In the genomic region with DNA sequence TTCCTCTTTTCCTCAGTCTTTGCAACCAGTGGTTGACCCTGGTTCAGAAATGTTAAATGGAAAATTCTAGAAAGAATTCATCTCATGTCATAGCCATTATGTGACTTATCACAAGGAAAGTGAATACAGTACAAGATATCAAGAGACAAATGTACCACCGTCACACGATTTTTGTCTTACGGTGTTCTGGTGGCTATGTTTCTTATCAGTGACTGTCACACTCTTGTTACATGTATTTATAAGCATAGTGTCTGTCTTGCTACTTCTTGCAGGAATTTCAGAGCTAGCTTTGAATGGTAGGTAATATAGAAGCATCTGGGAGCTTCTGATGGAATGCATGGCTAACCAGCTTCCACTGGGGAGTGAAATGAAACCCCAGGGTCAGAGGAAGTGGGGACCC, we compare ENCODE assay signal across 21 mouse cellular contexts. TPM values are rescaled to one million over a fixed set of nuclear protein-coding genes. Genes with fewer than 3 reads are reported as not detected.
DNase-seq lines count a peak whose midpoint lies in the region; ATAC-seq and TF ChIP-seq lines count a peak whose summit lies in the region.
"Had no signal": no experiment of that assay in that cellular context is flagged by ENCODE, and none has a peak within 500 bp of the region (broad histone marks: within the 10 kb centered on the region; RNA-seq: fewer than 3 reads in every experiment).

No protein-coding gene starts in this region.

- TF ChIP-seq POLR2A in MEL (IDR thresholded peaks at IDR 0.05; ENCODE audit: control insufficient read depth in 1 of 2, insufficient read depth in 1 of 2, low read depth in 1 of 2, low read length in 2 of 2, poor library complexity in 1 of 2), result no peak

- ATAC-seq in liver, embryonic 12.5 days, result peak; percentile 72
- peak; percentile 76 for ATAC-seq in liver, embryonic 16.5 days (ENCODE audit: low read depth)
- ATAC-seq in kidney, embryonic 15.5 days (replicated peaks; ENCODE audit: low FRiP score), result no peak
- no peak for ATAC-seq in hindbrain, postnatal 0 days
- ATAC-seq: activated CD4-positive, CD25-positive, alpha-beta regulatory T cell, adult 4 months; forebrain, embryonic 13.5 days; forebrain, postnatal 0 days; hindbrain, embryonic 16.5 days; Patski had no signal

- peaks cover 6 to 15% of the 10 kb centered on the region in 2 experiments for H3K4me1 ChIP-seq in MEL (ENCODE audit: control insufficient read depth in 1 of 2, insufficient read depth in 2 of 2, low read length in 2 of 2)
- peaks cover 15% of the 10 kb centered on the region for H3K4me1 ChIP-seq in liver, embryonic 12.5 days
- H3K4me1 ChIP-seq in liver, embryonic 16.5 days (ENCODE audit: control insufficient read depth, low read depth, low read length), result peaks cover 5% of the 10 kb centered on the region
- H3K4me1 ChIP-seq in kidney, embryonic 15.5 days, result no peaks in the 10 kb centered on the region
- H3K4me1 ChIP-seq in hindbrain, postnatal 0 days (ENCODE audit: insufficient read depth, low read length), result no peaks in the 10 kb centered on the region
- H3K4me1 ChIP-seq: embryonic facial prominence, embryonic 13.5 days; forebrain, embryonic 13.5 days; hindbrain, embryonic 12.5 days had no signal

- no peaks in the 10 kb centered on the region for H3K9me3 ChIP-seq in MEL (replicated peaks; ENCODE audit: insufficient read depth, low read length)
- H3K9me3 ChIP-seq in liver, embryonic 12.5 days (replicated peaks), result no peaks in the 10 kb centered on the region
- no peaks in the 10 kb centered on the region for H3K9me3 ChIP-seq in liver, embryonic 16.5 days (replicated peaks; ENCODE audit: control insufficient read depth, low read length)
- no peaks in the 10 kb centered on the region for H3K9me3 ChIP-seq in kidney, embryonic 15.5 days (replicated peaks)
- no peaks in the 10 kb centered on the region for H3K9me3 ChIP-seq in hindbrain, postnatal 0 days (ENCODE audit: low read length)
- H3K9me3 ChIP-seq: embryonic facial prominence, embryonic 13.5 days; forebrain, embryonic 13.5 days; heart, embryonic 12.5 days; hindbrain, embryonic 12.5 days had no signal

- H3K79me2 ChIP-seq in MEL (ENCODE audit: control insufficient read depth, insufficient read depth, low read length, poor library complexity), result no peaks in the 10 kb centered on the region

- H3K4me2 ChIP-seq in liver, embryonic 12.5 days, result peak overlapping the region; percentile 23
- H3K4me2 ChIP-seq in liver, embryonic 16.5 days (ENCODE audit: low read depth, low read length), result 0 out of 2 replicates have a peak overlapping the region, but pooled peaks have one; percentile 2
- no peak overlapping the region for H3K4me2 ChIP-seq in kidney, embryonic 15.5 days
- no peak overlapping the region for H3K4me2 ChIP-seq in hindbrain, postnatal 0 days (ENCODE audit: low read depth, low read length)
- H3K4me2 ChIP-seq: embryonic facial prominence, embryonic 13.5 days; forebrain, embryonic 13.5 days; heart, embryonic 12.5 days; hindbrain, embryonic 12.5 days had no signal

- no peak for TF ChIP-seq RAD21 in MEL (IDR thresholded peaks at IDR 0.05; ENCODE audit: low read depth, low read length)

- peak in 1 of 2 experiments; percentile 30; a peak in 2 of 4 replicates for TF ChIP-seq EP300 in MEL (IDR thresholded peaks at IDR 0.05; ENCODE audit: low read depth in 1 of 2, low read length in 2 of 2)

- 0 out of 4 replicates have a peak overlapping the region, but pooled peaks of 1 of the 2 experiments have one; percentile 13 for H3K4me3 ChIP-seq in MEL (ENCODE audit: control insufficient read depth in 1 of 2, insufficient read depth in 1 of 2, low read depth in 2 of 2, low read length in 2 of 2)
- H3K4me3 ChIP-seq in liver, embryonic 12.5 days, result no peak overlapping the region
- no peak overlapping the region for H3K4me3 ChIP-seq in liver, embryonic 16.5 days (ENCODE audit: low read depth, low read length)
- no peak overlapping the region for H3K4me3 ChIP-seq in kidney, embryonic 15.5 days (replicated peaks)
- H3K4me3 ChIP-seq in hindbrain, postnatal 0 days (ENCODE audit: low read length), result no peak overlapping the region
- H3K4me3 ChIP-seq: embryonic facial prominence, embryonic 13.5 days; forebrain, embryonic 13.5 days; gastrocnemius, adult 2 months; heart, embryonic 12.5 days; hindbrain, embryonic 12.5 days had no signal

- H3K9ac ChIP-seq in MEL (ENCODE audit: control insufficient read depth, low read depth, low read length, poor library complexity, severe bottlenecking), result no peak overlapping the region
- H3K9ac ChIP-seq in liver, embryonic 12.5 days, result no peak overlapping the region
- no peak overlapping the region for H3K9ac ChIP-seq in liver, embryonic 16.5 days (ENCODE audit: low read depth, low read length)
- no peak overlapping the region for H3K9ac ChIP-seq in kidney, embryonic 15.5 days
- H3K9ac ChIP-seq in hindbrain, postnatal 0 days (replicated peaks; ENCODE audit: low read length), result no peak overlapping the region
- H3K9ac ChIP-seq: embryonic facial prominence, embryonic 13.5 days; forebrain, embryonic 13.5 days; forebrain, postnatal 0 days; heart, embryonic 12.5 days; hindbrain, embryonic 12.5 days had no signal

- 19% methylated on average over 3 of the region's 3 CpGs for whole genome bisulfite sequencing in liver, embryonic 12.5 days (ENCODE audit: insufficient replicate concordance)
- 25% methylated on average over 3 of the region's 3 CpGs for WGBS in liver, embryonic 16.5 days (ENCODE audit: insufficient replicate concordance)
- WGBS in kidney, embryonic 15.5 days, result 88% methylated on average over 3 of the region's 3 CpGs
- 89% methylated on average over 3 of the region's 3 CpGs for WGBS in hindbrain, postnatal 0 days

- H3K27ac ChIP-seq in MEL (ENCODE audit: control insufficient read depth, low read depth, low read length), result peak overlapping the region; percentile 14; the same call in 1 of the 2 replicates
- H3K27ac ChIP-seq in liver, embryonic 12.5 days, result peak overlapping the region; percentile 31; the same call in 1 of the 2 replicates
- no peak overlapping the region for H3K27ac ChIP-seq in liver, embryonic 16.5 days (ENCODE audit: low read length)
- no peak overlapping the region for H3K27ac ChIP-seq in kidney, embryonic 15.5 days
- no peak overlapping the region for H3K27ac ChIP-seq in hindbrain, postnatal 0 days
- H3K27ac ChIP-seq: embryonic facial prominence, embryonic 13.5 days; forebrain, embryonic 13.5 days; gastrocnemius, adult 2 months; hindbrain, embryonic 12.5 days had no signal

- no peaks in the 10 kb centered on the region for H3K27me3 ChIP-seq in MEL (ENCODE audit: control insufficient read depth in 1 of 2, insufficient read depth in 2 of 2, low read length in 2 of 2)
- H3K27me3 ChIP-seq in liver, embryonic 12.5 days (replicated peaks), result no peaks in the 10 kb centered on the region
- no peaks in the 10 kb centered on the region for H3K27me3 ChIP-seq in liver, embryonic 16.5 days (ENCODE audit: control insufficient read depth, insufficient read depth, low read depth, low read length)
- no peaks in the 10 kb centered on the region for H3K27me3 ChIP-seq in kidney, embryonic 15.5 days
- H3K27me3 ChIP-seq in hindbrain, postnatal 0 days (ENCODE audit: insufficient read depth, low read length), result no peaks in the 10 kb centered on the region
- H3K27me3 ChIP-seq: embryonic facial prominence, embryonic 13.5 days; forebrain, embryonic 13.5 days; heart, embryonic 12.5 days; hindbrain, embryonic 12.5 days; Patski had no signal

- peaks cover 0 to 13% of the 10 kb centered on the region in 2 experiments; a peak in 2 of 4 replicates for H3K36me3 ChIP-seq in MEL (ENCODE audit: control insufficient read depth in 1 of 2, insufficient read depth in 2 of 2, low read length in 2 of 2)
- H3K36me3 ChIP-seq in liver, embryonic 12.5 days, result no peaks in the 10 kb centered on the region
- H3K36me3 ChIP-seq in liver, embryonic 16.5 days (ENCODE audit: control insufficient read depth, insufficient read depth), result no peaks in the 10 kb centered on the region
- no peaks in the 10 kb centered on the region for H3K36me3 ChIP-seq in kidney, embryonic 15.5 days
- H3K36me3 ChIP-seq in hindbrain, postnatal 0 days (ENCODE audit: insufficient read depth, low read length), result no peaks in the 10 kb centered on the region
- H3K36me3 ChIP-seq: embryonic facial prominence, embryonic 13.5 days; heart, embryonic 12.5 days had no signal

- DNase-seq in MEL (ENCODE audit: low read depth, low spot score), result peak; percentile 52
- no peak for DNase-seq in hindbrain, postnatal 0 days (ENCODE audit: low spot score)
- no peak for DNase-seq in frontal cortex, adult 2 months (ENCODE audit: extremely low spot score in 1 of 2, low spot score in 1 of 2)
- DNase-seq in urinary bladder, postnatal 36 days (ENCODE audit: low spot score in 2 of 2), result no peak
- DNase-seq: adrenal gland, postnatal 14 days; cerebellum, adult 8-10 months; cerebellum, postnatal 25 days; forebrain, postnatal 0 days; gastrocnemius, adult 2 months; gastrocnemius, postnatal 25 days; heart, postnatal 36 days had no signal

- no peak for TF ChIP-seq CTCF in MEL (IDR thresholded peaks at IDR 0.05 in 2 of 3, conservative IDR thresholded peaks at IDR 0.05 in 1 of 3; ENCODE audit: control insufficient read depth in 1 of 3, insufficient read depth in 1 of 3, low read depth in 2 of 3, low read length in 3 of 3, poor library complexity in 1 of 3, severe bottlenecking in 1 of 3)
- no peak for TF ChIP-seq CTCF in hindbrain, postnatal 0 days (IDR thresholded peaks at IDR 0.05; ENCODE audit: low read depth)

RNA-seq across cellular contexts. Expression of a gene that starts 22.2 kb away (rescaled TPM):
- total RNA-seq in MEL (2012; rRNA removed), result 8.9 and 9.1 TPM in 2 replicates
- polyA plus RNA-seq in MEL (2012; ENCODE audit: insufficient read depth in 1 of 2, insufficient read length in 2 of 2, low read depth in 1 of 2, low replicate concordance in 2 of 2, missing spikeins in 1 of 2), result 10 to 100 TPM in 1 of 2 experiments, not detected in 1; 14.5 TPM
- 12.6 and 12.9 TPM in 2 replicates for polyA plus RNA-seq in liver, embryonic 12.5 days (2016; fragmentation: Nextera tagmentation; extraction: Ambion mirVana)
- 8.3 and 8.6 TPM in 2 replicates for polyA plus RNA-seq in liver, embryonic 16.5 days (2015; fragmentation: Nextera tagmentation; extraction: Ambion mirVana)
- polyA plus RNA-seq in kidney, embryonic 15.5 days (2015; fragmentation: Nextera tagmentation; extraction: Ambion mirVana), result 23.7 and 27.1 TPM in 2 replicates
- total RNA-seq in hindbrain, postnatal 0 days (2014; rRNA removed), result 168 and 180 TPM in 2 replicates
- 46.3 and 48.9 TPM in 2 replicates for polyA plus RNA-seq in hindbrain, postnatal 0 days (2015; fragmentation: Nextera tagmentation; extraction: Ambion mirVana)
- 40.8 and 44.2 TPM in 2 replicates for polyA plus RNA-seq in frontal cortex, adult 2 months (2012; rRNA removed)

RNA-seq across cellular contexts. Expression of a gene that starts 22.3 kb away (rescaled TPM):
- total RNA-seq in MEL (2012; rRNA removed), result 38.0 and 55.9 TPM in 2 replicates
- polyA plus RNA-seq in MEL (2012; ENCODE audit: insufficient read depth in 1 of 2, insufficient read length in 2 of 2, low read depth in 1 of 2, low replicate concordance in 2 of 2, missing spikeins in 1 of 2), result 10 to 100 TPM in 1 of 2 experiments, not detected in 1; 98.3 TPM
- polyA plus RNA-seq in liver, embryonic 12.5 days (2016; fragmentation: Nextera tagmentation; extraction: Ambion mirVana), result 76.3 and 79.3 TPM in 2 replicates
- polyA plus RNA-seq in liver, embryonic 16.5 days (2015; fragmentation: Nextera tagmentation; extraction: Ambion mirVana), result 52.1 and 54.7 TPM in 2 replicates
- 22.5 and 29.2 TPM in 2 replicates for polyA plus RNA-seq in kidney, embryonic 15.5 days (2015; fragmentation: Nextera tagmentation; extraction: Ambion mirVana)
- 43.5 and 63.3 TPM in 2 replicates for total RNA-seq in hindbrain, postnatal 0 days (2014; rRNA removed)
- polyA plus RNA-seq in hindbrain, postnatal 0 days (2015; fragmentation: Nextera tagmentation; extraction: Ambion mirVana), result 95.6 and 99.2 TPM in 2 replicates
- polyA plus RNA-seq in frontal cortex, adult 2 months (2012; rRNA removed), result 181 and 196 TPM in 2 replicates

RNA-seq across cellular contexts. Expression of a gene that starts 56.0 kb away (rescaled TPM):
- 25.7 and 31.2 TPM in 2 replicates for total RNA-seq in MEL (2012; rRNA removed)
- polyA plus RNA-seq in MEL (2012; ENCODE audit: insufficient read depth in 1 of 2, insufficient read length in 2 of 2, low read depth in 1 of 2, low replicate concordance in 2 of 2, missing spikeins in 1 of 2), result 10 to 100 TPM in 1 of 2 experiments, not detected in 1; 46.8 TPM
- polyA plus RNA-seq in liver, embryonic 12.5 days (2016; fragmentation: Nextera tagmentation; extraction: Ambion mirVana), result 106 and 107 TPM in 2 replicates
- 98.3 and 106 TPM in 2 replicates for polyA plus RNA-seq in liver, embryonic 16.5 days (2015; fragmentation: Nextera tagmentation; extraction: Ambion mirVana)
- polyA plus RNA-seq in kidney, embryonic 15.5 days (2015; fragmentation: Nextera tagmentation; extraction: Ambion mirVana), result 28.1 and 29.1 TPM in 2 replicates
- total RNA-seq in hindbrain, postnatal 0 days (2014; rRNA removed), result 17.9 and 23.1 TPM in 2 replicates
- 37.6 and 41.8 TPM in 2 replicates for polyA plus RNA-seq in hindbrain, postnatal 0 days (2015; fragmentation: Nextera tagmentation; extraction: Ambion mirVana)
- polyA plus RNA-seq in frontal cortex, adult 2 months (2012; rRNA removed), result 22.9 and 25.9 TPM in 2 replicates

RNA-seq across cellular contexts. Expression of a gene that starts 56.5 kb away (rescaled TPM):
- total RNA-seq in MEL (2012; rRNA removed), result 48.8 and 62.5 TPM in 2 replicates
- polyA plus RNA-seq in MEL (2012; ENCODE audit: insufficient read depth in 1 of 2, insufficient read length in 2 of 2, low read depth in 1 of 2, low replicate concordance in 2 of 2, missing spikeins in 1 of 2), result 10 to 100 TPM in 1 of 2 experiments, not detected in 1; 71.8 TPM
- 113 and 120 TPM in 2 replicates for polyA plus RNA-seq in liver, embryonic 12.5 days (2016; fragmentation: Nextera tagmentation; extraction: Ambion mirVana)
- polyA plus RNA-seq in liver, embryonic 16.5 days (2015; fragmentation: Nextera tagmentation; extraction: Ambion mirVana), result 85.1 and 86.9 TPM in 2 replicates
- polyA plus RNA-seq in kidney, embryonic 15.5 days (2015; fragmentation: Nextera tagmentation; extraction: Ambion mirVana), result 97.2 and 103 TPM in 2 replicates
- 82.8 and 88.9 TPM in 2 replicates for total RNA-seq in hindbrain, postnatal 0 days (2014; rRNA removed)
- polyA plus RNA-seq in hindbrain, postnatal 0 days (2015; fragmentation: Nextera tagmentation; extraction: Ambion mirVana), result 94.3 and 102 TPM in 2 replicates
- polyA plus RNA-seq in frontal cortex, adult 2 months (2012; rRNA removed), result 140 and 143 TPM in 2 replicates

Comparison
In these comparisons a context has a peak if more than half of its experiments do, and no peak if none do; other contexts are left out.
1. H3K27ac ChIP-seq: peak in MEL (single experiment) and liver, embryonic 12.5 days (single experiment); none in liver, embryonic 16.5 days (single experiment), kidney, embryonic 15.5 days (single experiment) and hindbrain, postnatal 0 days (single experiment).
2. ATAC-seq: peak in liver, embryonic 12.5 days (single experiment) and liver, embryonic 16.5 days (single experiment); none in kidney, embryonic 15.5 days (single experiment) and hindbrain, postnatal 0 days (single experiment).
3. H3K4me2 ChIP-seq: peak in liver, embryonic 12.5 days (single experiment) and liver, embryonic 16.5 days (single experiment); none in kidney, embryonic 15.5 days (single experiment) and hindbrain, postnatal 0 days (single experiment).